Mouse (Mus musculus) stomach, embryonic 16.5 days (tissue): ENCODE measurements around the gene Pdp2. TPM values are rescaled to one million over a fixed set of nuclear protein-coding genes. Genes with fewer than 3 reads are reported as not detected.
"Not testable (repeated sequence)": the region's sequence is repeated elsewhere in the genome, so short reads cannot be mapped to it uniquely, and the experiment has no call there.

ENCODE experiments used
- ATAC-seq: fragments of 200-750 bp; cut with Nextera tagmentation; 2 replicates; pipeline ENCODE4 v1.8.0; 2017; ENCODE audit warnings: moderate number of reproducible peaks, moderate TSS enrichment; ENCODE audit not compliant: insufficient read depth, low FRiP score
- H3K27ac ChIP-seq: fragments of 300-500 bp; sonication (generic); 2 replicates; pipeline ENCODE4 v1.5.1; 2014; ENCODE audit warnings: low read length
- H3K27me3 ChIP-seq: fragments of 300-500 bp; sonication (generic); 2 replicates; pipeline ENCODE4 v1.6.1; 2014; ENCODE audit warnings: low read length, control low read depth, mixed read lengths; ENCODE audit not compliant: control insufficient read depth, insufficient read depth
- H3K36me3 ChIP-seq: fragments of 300-500 bp; sonication (generic); 2 replicates; pipeline ENCODE4 v1.6.1; 2014; ENCODE audit warnings: low read length; ENCODE audit not compliant: control insufficient read depth, insufficient read depth
- H3K4me1 ChIP-seq: fragments of 300-500 bp; sonication (generic); 2 replicates; pipeline ENCODE4 v1.6.1; 2014; ENCODE audit warnings: low read length, control low read depth, mixed read lengths; ENCODE audit not compliant: control insufficient read depth, insufficient read depth
- H3K4me2 ChIP-seq: fragments of 300-500 bp; sonication (generic); 2 replicates; pipeline ENCODE4 v1.6.1; 2014; ENCODE audit warnings: low read depth, low read length, mixed read lengths
- H3K4me3 ChIP-seq: fragments of 300-500 bp; sonication (generic); replicated peaks from 2 replicates; pipeline ENCODE4 v1.5.1; 2014; ENCODE audit warnings: mild to moderate bottlenecking, low read length
- H3K9ac ChIP-seq: fragments of 300-500 bp; sonication (generic); 2 replicates; pipeline ENCODE4 v1.6.1; 2014; ENCODE audit warnings: low read length
- H3K9me3 ChIP-seq: fragments of 300-500 bp; sonication (generic); replicated peaks from 2 replicates; pipeline ENCODE4 v1.6.1; 2016; ENCODE audit warnings: low read length, control low read depth; ENCODE audit not compliant: control insufficient read depth
- WGBS: fragments of 180-500 bp; shearing (Covaris S2); extraction: QIAGEN DNeasy Blood & Tissue Kit; methylation state at CpG from one replicate; pipeline ENCODE4 v1.1.7; 2014; 5-methylcytosine and 5-hydroxymethylcytosine counted together
- polyA plus RNA-seq: library from polyadenylated mRNA; unstranded; fragments of >200 nt; fragmentation: Nextera tagmentation; extraction: Ambion mirVana; gene quantifications from 2 replicates; pipeline ENCODE4 v1.2.1, GENCODE M21; 2015

The Pdp2 gene
- polyA plus RNA-seq, 1 experiment from 2014 or later, result 13.3 TPM

GRCm38 (mm10) chr8:104635004-104635710, 43.9 kb downstream of the Pdp2 start:
- H3K9ac ChIP-seq, result no peak overlapping the region
- WGBS, result 86% methylated on average over 3 of the region's 3 CpGs

GRCm38 (mm10) chr8:104638010-104638409, 46.8 kb downstream of the Pdp2 start:
- Histone ChIP-seq H3K4me1 (peaks cover 21% of the 10 kb centered on the region), H3K27ac (no peak overlapping the region), H3K27me3 (no peaks in the 10 kb centered on the region), H3K36me3 (peaks cover 9% of the 10 kb centered on the region; the same call in 1 of the 2 replicates), H3K4me2 (no peak overlapping the region), H3K9me3 (no peaks in the 10 kb centered on the region), H3K4me3 (no peak overlapping the region), H3K9ac (no peak overlapping the region)
- ATAC-seq, result no peak
- 81% methylated on average over 6 of the region's 6 CpGs for WGBS

More at GRCm38 (mm10) chr8:104635004-104635710, 43.9 kb downstream of the Pdp2 start:
- peaks cover 9% of the 10 kb centered on the region; the same call in 1 of the 2 replicates for H3K36me3 ChIP-seq
- ATAC-seq, result no peak
- peaks cover 13% of the 10 kb centered on the region; the same call in 1 of the 2 replicates for H3K4me1 ChIP-seq
- peaks cover 6% of the 10 kb centered on the region; the same call in 1 of the 2 replicates for H3K27me3 ChIP-seq
- no peak overlapping the region for H3K27ac ChIP-seq
- H3K4me3 ChIP-seq, result no peak overlapping the region
- H3K9me3 ChIP-seq, result no peaks in the 10 kb centered on the region
- H3K4me2 ChIP-seq, result no peak overlapping the region

GRCm38 (mm10) chr8:104640241-104640640, 49.0 kb downstream of the Pdp2 start:
- Histone ChIP-seq H3K36me3 (peaks cover 9% of the 10 kb centered on the region; the same call in 1 of the 2 replicates), H3K4me1 (peaks cover 18% of the 10 kb centered on the region), H3K27me3 (no peaks in the 10 kb centered on the region), H3K4me2 (peak overlapping the region; percentile 92), H3K9ac (peak overlapping the region; percentile 87), H3K27ac (no peak overlapping the region), H3K9me3 (no peaks in the 10 kb centered on the region), H3K4me3 (peak overlapping the region; percentile 95)
- ATAC-seq, result no peak
- 74% methylated on average over 7 of the region's 7 CpGs for WGBS

- Histone ChIP-seq H3K36me3 (peaks cover 5% of the 10 kb centered on the region; the same call in 1 of the 2 replicates), H3K9ac (peak overlapping the region; percentile 87), H3K4me3 (peak overlapping the region; percentile 95), H3K4me1 (peaks cover 18% of the 10 kb centered on the region), H3K27ac (0 out of 2 replicates have a peak overlapping the region, but pooled peaks have one; percentile 73), H3K9me3 (no peaks in the 10 kb centered on the region), H3K4me2 (peak overlapping the region; percentile 92), H3K27me3 (no peaks in the 10 kb centered on the region)
- WGBS, result 3% methylated on average over 25 of the region's 25 CpGs
- ATAC-seq, result no peak
Measured at GRCm38 (mm10) chr8:104640831-104641370, 49.6 kb downstream of the Pdp2 start.

GRCm38 (mm10) chr8:104641426-104642323, 50.4 kb downstream of the Pdp2 start, which contains the start of gene Ciao2b:
TSS of gene Ciao2b (minus strand) at chr8:104641965.
- ATAC-seq, result peak; percentile 94
- under 1% methylated on average over 66 of the region's 66 CpGs for WGBS
- Histone ChIP-seq H3K9me3 (no peaks in the 10 kb centered on the region), H3K27ac (peak within 1 kb of the TSS; percentile 73), H3K4me3 (peak within 1 kb of the TSS; percentile 95), H3K9ac (peak within 1 kb of the TSS; percentile 87), H3K27me3 (no peaks in the 10 kb centered on the region), H3K36me3 (peaks cover 5% of the 10 kb centered on the region; the same call in 1 of the 2 replicates), H3K4me1 (peaks cover 18% of the 10 kb centered on the region), H3K4me2 (peak within 1 kb of the TSS; percentile 92)

- Histone ChIP-seq H3K4me2 (peak overlapping the region; percentile 92), H3K4me3 (peak overlapping the region; percentile 95), H3K27me3 (no peaks in the 10 kb centered on the region), H3K27ac (0 out of 2 replicates have a peak overlapping the region, but pooled peaks have one; percentile 73), H3K9ac (peak overlapping the region; percentile 87), H3K36me3 (peaks cover 5% of the 10 kb centered on the region; the same call in 1 of the 2 replicates), H3K9me3 (no peaks in the 10 kb centered on the region), H3K4me1 (peaks cover 18% of the 10 kb centered on the region)
- WGBS, result 71% methylated on average over 6 of the region's 6 CpGs
- no peak for ATAC-seq
Measured at GRCm38 (mm10) chr8:104642324-104642654, 51.0 kb downstream of the Pdp2 start.

- 68% methylated on average over 3 of the region's 3 CpGs for WGBS
- not testable (repeated sequence) for H3K27me3 ChIP-seq, H3K4me3 ChIP-seq, H3K4me2 ChIP-seq, H3K9ac ChIP-seq, ATAC-seq, H3K27ac ChIP-seq, H3K36me3 ChIP-seq, H3K9me3 ChIP-seq
- peaks cover 18% of the 10 kb centered on the region for H3K4me1 ChIP-seq
Measured at GRCm38 (mm10) chr8:104644187-104644586, 52.9 kb downstream of the Pdp2 start.
